Mouse (Mus musculus): Measurements from ENCODE around the gene Ppp1r36. TPM values are rescaled to one million over a fixed set of nuclear protein-coding genes. Genes with fewer than 3 reads are reported as not detected.

Gene Ppp1r36
- polyA plus RNA-seq (2015; fragmentation: Nextera tagmentation; extraction: Ambion mirVana) = 0.39 and 0.51 TPM in 2 replicates

DNA sequence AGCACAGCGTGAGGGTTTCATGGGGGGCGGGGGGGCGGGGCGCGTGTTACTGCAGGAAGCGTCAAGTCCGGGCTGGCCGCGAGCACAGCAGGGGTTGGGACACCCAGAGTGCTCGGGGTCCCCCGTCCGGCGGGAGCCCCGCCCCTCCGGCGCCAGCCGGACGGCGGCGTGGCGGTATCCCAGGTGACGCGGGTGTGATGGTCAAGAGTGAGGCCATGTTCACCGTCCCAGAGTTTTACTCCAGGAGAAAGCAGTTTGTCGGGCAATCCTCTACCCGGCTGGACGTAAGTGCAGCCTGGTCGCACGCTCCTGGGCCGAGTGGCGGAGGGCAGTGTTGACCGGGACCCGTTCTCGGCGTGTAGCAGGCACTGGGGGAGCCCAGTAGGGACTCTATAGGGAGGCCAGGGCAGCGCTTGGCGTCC, at the start of gene Ppp1r36:
Gene Ppp1r36 (plus strand): TSS at position 106 of the 422 bp plus-strand sequence.

DNA sequence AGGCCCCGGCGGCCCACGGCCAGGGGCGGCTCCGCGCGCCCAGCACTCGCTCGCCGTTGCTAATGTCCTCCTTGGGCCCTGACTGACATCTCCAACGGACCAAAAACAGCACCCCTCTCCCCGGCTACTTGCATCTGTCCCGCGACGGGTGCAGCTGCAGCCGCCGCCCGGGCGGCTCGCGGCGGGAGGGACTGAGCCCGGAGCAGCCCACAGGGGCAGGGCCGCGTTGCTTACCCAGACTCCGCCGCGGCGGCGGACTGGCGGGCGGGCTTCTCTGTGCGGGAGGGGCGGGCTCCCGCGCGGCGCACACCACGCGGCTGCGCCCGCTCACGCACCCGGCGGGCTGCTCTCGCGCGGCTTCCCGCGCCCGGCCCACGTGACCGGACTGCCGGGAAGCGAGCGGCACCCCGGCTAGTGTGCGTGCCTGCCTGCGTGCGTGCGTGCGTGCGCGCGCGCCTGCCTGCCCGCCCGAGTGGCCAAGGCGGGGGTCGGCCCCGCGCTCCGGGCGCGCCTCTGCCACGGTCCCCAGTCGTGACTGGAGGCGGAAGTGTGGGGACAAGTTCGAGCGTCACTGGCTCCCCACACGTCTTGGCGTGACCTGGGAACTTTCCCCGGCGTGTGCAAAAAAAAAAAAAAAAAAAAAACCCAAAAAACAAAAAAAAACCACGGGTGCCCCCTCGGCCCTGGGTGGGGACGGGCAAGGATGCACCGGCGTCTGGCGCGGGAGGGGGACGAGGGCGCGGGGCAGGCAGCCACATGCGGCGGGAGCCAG, 47.9 kb upstream of the Ppp1r36 start, which contains the start of gene Zbtb25:
Gene Zbtb25 (minus strand): TSS at position 397 of the 772 bp plus-strand sequence.

DNA sequence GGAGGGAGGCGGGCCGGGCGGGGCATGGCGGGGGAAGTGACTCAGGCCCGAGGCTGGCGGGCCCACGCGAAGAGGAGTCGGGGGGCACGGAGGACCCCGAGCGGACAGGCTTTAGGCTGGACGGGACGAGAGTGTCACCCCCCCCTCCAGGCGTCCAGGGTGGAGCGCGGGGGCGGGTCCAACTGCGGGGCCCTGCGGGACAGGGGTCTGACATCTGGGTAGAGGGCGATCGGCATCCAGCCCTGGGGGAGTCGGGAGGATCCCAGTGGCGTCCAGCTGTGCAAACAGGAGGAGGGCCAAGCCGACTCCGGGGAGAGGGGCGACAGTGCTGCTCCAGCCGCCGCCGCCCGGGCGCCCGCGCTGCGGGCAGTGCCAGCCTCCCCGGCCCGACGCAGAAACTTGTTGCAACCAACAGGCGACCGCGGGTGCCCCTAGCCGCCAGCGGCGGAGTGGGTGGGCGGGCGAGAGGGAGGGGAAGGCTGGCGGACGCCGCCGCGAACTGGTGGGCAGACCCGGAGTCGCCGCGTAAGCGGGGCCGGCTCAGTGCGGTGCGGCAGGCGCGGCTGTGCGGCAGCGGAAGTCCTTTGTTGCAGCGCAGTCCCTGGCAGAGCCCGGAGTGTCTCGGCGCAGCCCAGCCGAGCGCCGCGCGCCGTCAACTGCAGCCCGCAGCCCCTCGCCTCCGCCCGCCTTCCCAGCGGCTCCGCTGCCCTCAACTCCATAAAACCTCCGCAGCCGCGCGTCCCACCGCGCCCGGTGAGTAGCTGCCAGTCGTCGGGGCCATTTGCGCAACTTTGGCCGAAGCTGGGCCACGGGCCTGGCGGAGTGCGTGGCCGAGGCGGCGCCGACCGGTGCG, 47.1 kb upstream of the Ppp1r36 start, which contains the start of gene Zbtb1:
Gene Zbtb1 (plus strand): TSS at position 289 of the 853 bp plus-strand sequence.

DNA sequence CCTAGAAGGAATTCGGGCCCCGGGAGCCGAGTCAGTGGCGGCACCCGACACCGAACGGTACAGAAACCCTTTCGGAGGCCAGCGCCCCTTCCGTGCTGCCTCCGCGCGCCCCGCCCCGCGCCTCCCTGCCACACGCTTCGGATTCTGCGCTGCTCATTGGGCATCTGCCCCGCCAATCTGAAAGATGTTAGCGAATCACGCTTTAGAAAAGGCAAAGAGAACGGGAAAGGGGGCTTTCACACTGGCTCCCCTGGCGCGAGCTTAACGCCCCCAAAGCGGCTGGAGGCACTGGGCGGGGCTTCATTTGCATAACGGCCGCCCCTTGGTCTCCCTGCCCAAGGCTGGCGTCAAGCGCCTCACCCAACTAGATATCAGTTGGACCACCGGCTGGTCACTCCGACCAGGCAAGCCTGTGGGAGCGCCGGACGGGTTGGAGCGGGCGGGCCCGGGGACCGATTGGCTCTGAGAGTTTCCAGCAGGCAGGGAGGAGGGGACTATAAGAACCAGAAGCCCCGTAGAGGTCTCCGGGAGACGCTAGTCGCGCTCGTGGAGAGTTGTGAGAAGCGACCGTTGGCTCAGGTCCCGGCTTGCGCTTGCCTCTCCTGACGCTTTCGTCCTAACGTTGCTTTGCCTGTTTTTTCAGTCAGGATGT, 13.3 kb upstream of the Ppp1r36 start, which contains the start of gene Hspa2:
Gene Hspa2 (plus strand): TSS at position 291 of the 652 bp plus-strand sequence.

Other genes with a start within 250 kb of the Ppp1r36 start
- 0.10 and 0.17 TPM in 2 replicates for gene Esr2, start 240.3 kb upstream of the Ppp1r36 start, polyA plus RNA-seq (2015; fragmentation: Nextera tagmentation; extraction: Ambion mirVana)
- gene Tex21, start 170.8 kb upstream of the Ppp1r36 start, polyA plus RNA-seq (2015; fragmentation: Nextera tagmentation; extraction: Ambion mirVana) = 0.16 and 0.18 TPM in 2 replicates
- gene Mthfd1, start 162.2 kb upstream of the Ppp1r36 start, polyA plus RNA-seq (2015; fragmentation: Nextera tagmentation; extraction: Ambion mirVana) = 55.7 and 60.5 TPM in 2 replicates
- gene Akap5, start 92.6 kb upstream of the Ppp1r36 start, polyA plus RNA-seq (2015; fragmentation: Nextera tagmentation; extraction: Ambion mirVana) = 0.63 and 0.74 TPM in 2 replicates
- gene Zbtb25, start 47.9 kb upstream of the Ppp1r36 start, polyA plus RNA-seq (2015; fragmentation: Nextera tagmentation; extraction: Ambion mirVana) = 11.7 and 12.0 TPM in 2 replicates
- gene Zbtb1, start 47.3 kb upstream of the Ppp1r36 start, polyA plus RNA-seq (2015; fragmentation: Nextera tagmentation; extraction: Ambion mirVana) = 6.0 and 6.1 TPM in 2 replicates
- gene Hspa2, start 13.4 kb upstream of the Ppp1r36 start, polyA plus RNA-seq (2015; fragmentation: Nextera tagmentation; extraction: Ambion mirVana) = 4.8 and 6.8 TPM in 2 replicates
- 4.0 and 5.0 TPM in 2 replicates for gene Plekhg3, start 113.4 kb downstream of the Ppp1r36 start, polyA plus RNA-seq (2015; fragmentation: Nextera tagmentation; extraction: Ambion mirVana)

Data from spleen, postnatal 0 days (tissue).